Mouse (Mus musculus) brown adipose tissue, adult 24 weeks (tissue): ENCODE measurements around the gene Sfxn5. TPM values are rescaled to one million over a fixed set of nuclear protein-coding genes. Genes with fewer than 3 reads are reported as not detected.

ENCODE experiments used
- H3K27ac ChIP-seq: fragments of 200-500 bp; replicated peaks from 2 replicates; pipeline ENCODE4 v1.5.1; 2012; ENCODE audit warnings: low read depth, mild to moderate bottlenecking, low read length
- H3K4me1 ChIP-seq: fragments of 200-500 bp; 2 replicates; pipeline ENCODE4 v1.6.1; 2012; ENCODE audit warnings: low read length, mixed read lengths; ENCODE audit not compliant: control insufficient read depth, insufficient read depth, insufficient read length
- H3K4me3 ChIP-seq: fragments of 200-500 bp; 2 replicates; pipeline ENCODE4 v1.5.1; 2012; ENCODE audit warnings: low read depth, mild to moderate bottlenecking, low read length, moderate library complexity; ENCODE audit not compliant: insufficient read depth
- polyA plus RNA-seq: library from polyadenylated mRNA; stranded (reverse); fragments of >200 nt; gene quantifications from 2 replicates; pipeline ENCODE4 v1.2.4, GENCODE M21; 2012; ENCODE audit not compliant: missing spikeins, insufficient read depth, insufficient read length

The Sfxn5 gene
- polyA plus RNA-seq, 1 experiment, result 66.8 TPM

DNA sequence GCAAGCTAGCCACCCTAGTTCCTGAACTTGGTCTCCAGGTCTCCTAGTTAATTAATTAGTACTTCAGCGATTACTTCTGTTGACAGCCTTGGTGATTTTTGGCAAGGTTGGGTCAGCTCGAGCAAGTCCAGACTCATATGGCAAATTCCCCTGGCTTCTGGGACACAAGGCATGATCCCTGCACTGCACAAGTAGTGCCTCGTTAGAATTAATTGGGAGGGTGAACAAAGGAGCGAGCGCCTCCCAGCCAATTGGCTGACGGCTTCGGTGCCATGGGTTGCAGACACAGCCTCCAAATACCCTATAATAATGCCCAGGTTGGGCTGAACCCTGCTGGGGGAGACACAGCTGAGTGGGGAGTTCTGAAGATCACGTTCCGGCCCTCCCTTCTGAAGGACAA is 106.7 kb downstream of the Sfxn5 start:
- no peaks in the 10 kb centered on the region; the same call in 1 of the 2 replicates for H3K4me1 ChIP-seq
- no peak overlapping the region for H3K27ac ChIP-seq
- no peak overlapping the region for H3K4me3 ChIP-seq

DNA sequence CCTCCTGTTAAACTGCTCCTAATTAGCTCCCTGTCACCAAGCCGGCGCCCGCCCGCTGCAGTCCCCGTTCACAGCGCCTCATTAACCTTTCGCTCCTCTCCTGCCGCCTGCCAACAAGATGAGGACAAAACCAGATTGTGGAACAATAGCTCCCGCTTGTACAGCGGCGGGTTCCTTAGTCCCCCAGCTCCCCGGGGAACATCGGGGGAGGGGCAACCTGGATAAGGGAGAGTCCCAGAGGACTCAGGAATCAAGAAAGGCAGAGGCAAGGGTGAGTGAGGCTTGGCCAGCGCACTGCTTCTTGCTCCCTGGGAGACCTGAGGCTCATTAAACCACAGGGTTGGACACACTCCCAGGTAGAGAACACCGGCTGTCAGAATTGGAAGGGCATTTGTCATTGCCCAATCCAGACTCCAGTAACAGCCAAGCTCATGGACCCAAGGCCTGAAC is 108.8 kb downstream of the Sfxn5 start:
- H3K27ac ChIP-seq, result no peak overlapping the region
- H3K4me3 ChIP-seq, result no peak overlapping the region
- H3K4me1 ChIP-seq, result no peaks in the 10 kb centered on the region; the same call in 1 of the 2 replicates

DNA sequence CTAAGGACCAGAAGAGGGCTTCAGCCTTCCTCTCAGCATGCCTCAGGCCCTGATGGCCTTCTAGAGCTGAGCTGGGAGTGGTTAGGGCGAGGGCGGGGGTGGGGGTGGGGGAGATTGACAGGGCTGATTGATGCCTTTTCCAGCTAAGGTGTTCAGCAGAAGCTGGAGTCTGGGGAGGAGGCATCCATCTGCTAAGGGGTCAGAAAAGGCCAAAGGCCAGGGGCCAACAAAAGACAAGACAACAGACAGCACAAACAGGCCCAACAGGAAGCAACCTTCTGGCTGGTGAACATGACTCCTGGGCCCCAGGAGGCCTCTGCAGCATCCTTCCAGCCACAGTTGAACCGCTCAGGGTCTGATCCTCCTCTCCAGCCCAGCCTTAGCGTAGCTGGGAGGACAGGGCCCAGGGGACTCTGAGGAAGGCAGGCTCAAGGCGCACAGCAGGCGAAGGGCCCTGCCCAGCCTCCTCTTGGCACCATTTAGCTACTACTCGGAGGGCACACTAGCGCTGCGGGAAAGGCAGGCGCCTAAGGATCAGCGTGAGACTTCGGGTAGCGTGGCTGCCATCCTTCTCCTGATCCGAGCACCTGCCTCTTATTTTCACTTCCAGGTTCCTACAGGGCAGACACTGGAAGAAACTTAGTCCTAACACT is 109.6 kb downstream of the Sfxn5 start:
- Histone ChIP-seq H3K27ac (no peak overlapping the region), H3K4me1 (no peaks in the 10 kb centered on the region; the same call in 1 of the 2 replicates)

DNA sequence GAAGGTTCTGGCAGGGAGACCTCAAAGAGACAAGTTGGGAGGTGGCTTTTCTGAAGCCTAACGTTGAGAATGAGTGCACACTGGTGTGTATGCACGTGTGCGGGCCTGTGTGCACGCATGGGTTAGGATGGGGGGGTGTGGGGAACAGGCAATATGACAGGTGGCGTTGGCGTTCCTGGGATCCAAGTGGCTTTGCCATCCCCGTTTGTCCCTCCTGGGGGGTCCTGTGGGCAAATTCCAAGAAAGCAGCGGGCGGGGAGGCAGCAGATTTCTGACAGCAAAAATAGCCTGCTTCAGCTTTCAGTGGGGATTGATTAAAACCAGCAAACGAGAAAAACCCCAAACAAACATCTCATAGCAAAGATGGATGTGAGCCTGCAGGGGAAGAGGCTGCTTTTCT is 110.7 kb downstream of the Sfxn5 start:
- Histone ChIP-seq H3K4me3 (no peak overlapping the region), H3K4me1 (no peaks in the 10 kb centered on the region; the same call in 1 of the 2 replicates), H3K27ac (no peak overlapping the region)

More for the DNA sequence above, 109.6 kb downstream of the Sfxn5 start:
- no peak overlapping the region for H3K4me3 ChIP-seq

DNA sequence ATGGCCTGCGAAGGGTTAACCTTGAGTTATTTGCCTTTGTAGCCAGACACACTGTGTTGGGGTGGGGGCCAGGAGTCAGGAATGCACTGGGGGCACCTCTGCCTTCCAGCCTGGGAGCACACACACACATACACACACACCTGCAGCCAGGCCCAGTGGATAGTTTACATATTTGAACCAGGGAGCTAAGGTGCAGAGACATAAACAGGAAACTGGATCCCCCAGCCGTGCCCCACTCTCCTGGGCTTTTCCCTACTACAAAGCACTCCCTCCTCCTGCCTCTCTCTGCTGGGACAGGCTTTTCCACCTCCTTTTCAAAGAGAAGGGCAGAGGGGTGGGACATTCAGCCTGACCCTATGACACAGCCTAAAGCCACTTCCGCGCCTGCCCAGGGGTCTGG is 112.3 kb downstream of the Sfxn5 start:
- no peak overlapping the region for H3K27ac ChIP-seq
- no peaks in the 10 kb centered on the region; the same call in 1 of the 2 replicates for H3K4me1 ChIP-seq
- no peak overlapping the region for H3K4me3 ChIP-seq

DNA sequence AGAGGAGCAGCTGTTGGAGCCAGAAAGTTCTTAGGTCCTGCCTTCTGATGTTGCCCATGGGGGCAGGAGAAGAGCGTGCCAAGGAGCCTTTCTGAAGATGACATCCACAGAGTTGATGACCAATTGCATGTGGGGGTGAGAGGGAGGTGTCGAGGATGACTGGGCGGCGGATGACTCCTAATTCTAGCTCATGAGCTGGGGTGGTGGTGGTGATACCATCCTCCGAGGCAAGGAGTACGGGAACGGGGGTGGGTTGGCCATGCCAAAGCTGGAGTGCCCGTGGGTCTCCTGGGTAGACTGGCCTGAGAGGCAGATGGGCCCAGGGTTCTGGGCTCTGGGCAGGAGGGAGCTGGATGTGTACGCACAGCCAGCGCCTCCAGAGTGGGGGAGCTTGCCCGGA is 113.5 kb downstream of the Sfxn5 start:
- Histone ChIP-seq H3K4me1 (no peaks in the 10 kb centered on the region; the same call in 1 of the 2 replicates), H3K27ac (no peak overlapping the region), H3K4me3 (no peak overlapping the region)

DNA sequence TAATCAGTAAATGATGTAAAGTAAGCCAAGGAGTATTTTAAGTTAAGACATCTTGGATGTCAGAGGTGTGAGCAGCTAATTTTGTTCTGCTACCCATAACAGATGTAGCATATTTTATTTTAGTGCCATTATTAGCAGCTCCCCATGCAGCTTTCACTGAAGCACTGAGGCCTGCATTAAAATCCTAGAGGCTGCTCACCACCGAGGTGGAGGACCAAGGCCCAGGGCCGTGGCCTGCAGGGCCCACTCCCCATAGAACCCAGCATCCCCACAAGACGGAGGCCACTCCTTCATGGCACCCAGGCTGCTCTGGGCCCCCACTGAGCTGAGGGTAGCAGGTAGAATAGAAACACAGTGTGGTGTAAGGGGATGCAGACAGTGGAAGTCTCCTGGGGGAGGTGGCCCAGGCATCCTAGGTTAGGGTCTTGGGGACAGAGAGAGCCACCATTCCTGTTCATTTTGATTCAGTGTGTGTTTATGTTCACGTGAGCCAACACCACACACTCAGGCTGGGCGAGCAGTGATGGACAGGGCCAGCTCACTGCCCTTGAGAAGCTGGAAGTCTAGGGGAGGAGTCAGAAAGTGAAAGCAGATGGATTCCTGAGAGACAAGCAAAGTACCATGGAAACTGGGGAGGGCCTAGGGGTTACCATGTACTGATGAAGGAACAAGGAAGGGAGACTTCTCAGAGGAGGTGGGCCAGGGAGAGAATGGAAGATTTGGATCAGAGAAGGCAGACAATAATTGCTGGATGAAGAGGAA is 114.4 kb downstream of the Sfxn5 start:
- Histone ChIP-seq H3K4me3 (no peak overlapping the region), H3K4me1 (no peaks in the 10 kb centered on the region), H3K27ac (no peak overlapping the region)

DNA sequence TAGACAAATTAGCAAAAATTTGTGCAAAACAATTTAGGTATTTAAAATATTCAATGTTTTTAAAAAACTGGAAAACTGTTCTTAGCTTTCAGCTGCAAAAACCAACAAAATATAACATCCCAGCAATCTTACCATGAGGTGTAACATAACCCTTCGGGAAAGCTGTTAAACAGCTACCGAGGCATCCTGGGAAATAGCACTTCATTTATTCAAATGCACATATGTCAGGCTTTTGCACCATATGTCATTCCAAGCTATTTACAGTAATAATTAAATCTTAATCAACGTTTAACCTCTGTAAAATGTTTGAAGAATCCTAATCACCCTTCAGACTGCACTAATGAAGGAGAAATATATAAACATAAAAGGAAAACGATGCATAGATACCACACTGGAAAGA is 115.0 kb downstream of the Sfxn5 start:
- no peaks in the 10 kb centered on the region for H3K4me1 ChIP-seq
- no peak overlapping the region for H3K4me3 ChIP-seq
- H3K27ac ChIP-seq, result no peak overlapping the region

DNA sequence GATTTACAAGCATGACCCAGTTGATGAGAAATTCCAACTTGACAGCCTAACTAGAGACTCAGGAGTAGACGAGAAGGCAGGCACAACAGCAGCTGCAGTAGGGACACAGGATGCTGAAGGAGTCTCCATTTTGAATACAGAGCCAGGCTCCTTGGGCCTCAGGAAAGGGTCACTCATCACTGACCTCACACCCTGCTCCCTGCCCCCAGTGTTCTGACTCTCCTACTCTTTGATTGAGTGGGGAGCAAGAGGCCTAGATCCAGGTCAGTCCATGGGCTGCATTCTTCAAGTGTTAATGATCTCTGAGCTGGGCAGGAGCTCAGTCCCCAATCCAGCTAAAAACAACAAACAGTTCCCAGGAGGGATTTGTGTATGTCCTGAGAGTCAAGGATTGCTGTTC is 122.5 kb downstream of the Sfxn5 start:
- Histone ChIP-seq H3K4me3 (no peak overlapping the region), H3K4me1 (no peaks in the 10 kb centered on the region), H3K27ac (no peak overlapping the region)

DNA sequence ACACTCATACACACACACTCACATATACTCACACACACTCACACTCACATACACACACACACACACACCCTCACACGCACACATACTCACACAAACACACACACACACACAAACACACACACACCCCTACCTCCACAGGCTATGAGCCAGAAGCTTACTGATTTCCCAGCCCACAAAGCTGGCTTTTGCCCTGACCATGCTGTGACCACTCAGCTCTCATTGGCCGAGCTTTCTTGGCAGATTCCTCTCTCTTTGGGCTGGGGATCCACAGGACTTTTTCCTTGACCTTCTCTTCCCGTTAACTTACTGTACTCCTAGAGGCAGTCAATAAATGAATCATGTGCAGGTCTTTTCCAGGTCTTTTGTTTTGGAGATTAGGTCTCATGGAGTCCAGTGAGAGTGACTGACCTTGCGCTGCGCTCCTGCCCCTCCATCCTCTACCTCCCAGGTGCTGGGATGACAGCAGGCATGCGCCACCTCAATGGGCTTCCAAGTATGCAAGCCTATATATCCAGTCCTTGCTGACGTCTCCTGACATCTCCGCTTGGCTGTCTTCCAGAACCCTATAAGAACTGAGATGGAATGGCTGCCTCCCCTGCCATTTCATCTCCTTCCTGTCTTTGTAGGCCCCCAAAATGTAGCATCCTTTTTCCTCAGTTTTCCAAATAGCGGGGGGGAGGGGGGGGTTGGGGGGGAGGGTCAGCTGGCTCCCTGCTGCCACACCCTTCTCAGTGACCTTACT is 123.8 kb downstream of the Sfxn5 start:
- Histone ChIP-seq H3K4me3 (no peak overlapping the region), H3K27ac (no peak overlapping the region), H3K4me1 (no peaks in the 10 kb centered on the region)

DNA sequence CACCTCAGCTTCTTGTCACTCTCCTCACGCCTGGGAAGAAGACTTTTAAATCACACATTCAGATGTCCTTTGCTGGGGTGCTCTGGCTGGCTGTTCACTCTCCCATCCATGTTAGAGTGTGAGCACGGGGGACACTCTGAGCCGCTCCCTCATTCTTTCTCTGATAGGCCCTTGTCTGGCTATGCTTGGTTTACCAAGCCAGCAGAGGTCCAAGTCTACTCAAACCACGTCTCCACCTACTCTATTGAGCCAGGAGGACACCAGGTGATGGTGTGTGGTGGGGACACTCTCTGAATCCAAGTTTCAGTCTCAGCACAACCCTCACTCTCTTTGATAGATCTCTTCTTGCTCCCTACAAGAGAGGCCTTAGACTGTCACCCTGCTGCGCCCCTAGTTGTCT is 125.9 kb downstream of the Sfxn5 start:
- H3K4me1 ChIP-seq, result no peaks in the 10 kb centered on the region
- H3K27ac ChIP-seq, result no peak overlapping the region
- no peak overlapping the region for H3K4me3 ChIP-seq

DNA sequence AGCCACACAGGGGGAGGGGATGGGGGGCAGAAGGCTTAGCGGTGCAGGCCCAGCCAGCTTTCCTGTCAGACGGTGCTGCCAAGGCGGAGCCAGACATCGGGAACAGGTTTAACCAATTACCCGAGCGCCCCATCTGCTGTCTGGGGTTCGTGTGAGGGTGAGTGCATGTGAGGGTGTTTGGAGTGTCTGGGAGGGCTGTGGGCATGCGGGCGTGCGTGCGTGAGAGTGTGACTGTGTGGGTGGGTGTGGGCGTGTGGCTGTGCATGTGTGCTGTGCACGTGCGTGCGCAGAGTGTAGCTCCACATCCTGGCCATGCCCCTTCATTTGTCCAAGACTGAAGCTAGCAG is 126.3 kb downstream of the Sfxn5 start:
- Histone ChIP-seq H3K4me3 (no peak overlapping the region), H3K4me1 (no peaks in the 10 kb centered on the region), H3K27ac (no peak overlapping the region)

DNA sequence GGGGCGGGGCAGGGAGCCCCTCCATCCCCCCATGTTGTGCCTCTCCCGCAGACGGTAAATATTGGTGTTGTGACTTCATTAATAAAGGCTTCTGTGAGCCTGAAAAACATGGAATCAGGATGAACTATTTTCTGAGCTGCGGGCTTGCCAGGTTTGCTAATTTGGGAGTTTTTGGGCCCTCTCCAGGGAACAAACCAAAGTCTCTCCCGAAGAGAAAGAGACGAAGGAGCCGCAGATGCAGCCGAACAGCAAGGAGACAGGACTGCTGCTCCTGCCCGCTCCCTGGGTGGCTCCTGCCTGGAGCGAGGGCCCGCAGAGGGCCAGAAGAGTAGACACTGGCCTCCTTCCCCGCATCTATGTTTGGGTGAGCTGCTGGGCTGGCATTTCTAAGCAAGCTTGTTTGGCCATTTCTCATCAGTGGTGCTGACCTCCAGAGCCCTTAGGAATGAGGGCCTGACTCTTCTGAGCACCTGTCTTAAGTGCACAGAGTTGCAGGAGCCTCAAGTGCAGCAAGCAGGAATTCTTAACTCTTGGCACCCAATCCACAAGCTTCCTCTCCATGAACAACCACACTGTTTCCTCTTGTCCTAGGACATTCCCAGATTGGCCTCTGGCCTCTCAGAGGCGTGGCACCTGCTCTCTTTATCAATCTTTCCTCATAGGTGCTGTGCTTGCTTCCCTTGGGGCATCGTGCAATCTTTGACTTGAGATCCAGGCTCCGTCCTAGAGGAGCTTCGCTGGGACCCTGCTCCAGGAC is 126.9 kb downstream of the Sfxn5 start:
- Histone ChIP-seq H3K4me1 (no peaks in the 10 kb centered on the region), H3K4me3 (no peak overlapping the region), H3K27ac (no peak overlapping the region)

DNA sequence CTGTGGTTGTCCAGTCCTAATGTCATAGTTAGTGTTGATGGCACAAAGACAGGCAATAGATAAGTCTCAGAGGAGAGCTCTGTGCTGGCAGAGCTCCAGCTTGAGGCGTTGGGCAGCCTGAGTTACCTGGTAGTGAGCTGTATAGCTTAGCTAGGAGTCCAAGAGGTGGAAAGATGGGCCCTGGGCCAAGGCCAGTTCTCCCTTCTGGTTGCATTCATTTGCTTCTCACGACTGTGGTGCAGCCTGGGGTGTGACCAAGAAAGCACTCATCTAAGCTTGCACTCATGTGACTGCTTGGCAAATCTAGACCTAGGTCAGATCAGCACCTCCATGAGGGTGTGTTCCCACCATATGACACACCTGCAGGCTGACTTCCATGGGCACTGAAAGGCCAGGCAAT is 135.3 kb downstream of the Sfxn5 start:
- Histone ChIP-seq H3K27ac (no peak overlapping the region), H3K4me1 (no peaks in the 10 kb centered on the region), H3K4me3 (no peak overlapping the region)
